Mouse (Mus musculus): ENCODE data around the gene Slc7a5.

GRCm38 (mm10) chr8:121898401-121898931, 9.0 kb downstream of the Slc7a5 start:
- TF ChIP-seq CTCF (IDR thresholded peaks at IDR 0.05; ENCODE audit: control insufficient read depth, insufficient read depth, insufficient replicate concordance, low read depth, low read length) (no peak), POLR2A (IDR thresholded peaks at IDR 0.05; ENCODE audit: control insufficient read depth, low read depth, low read length) (no peak)

Measured in testis, adult 2 months (tissue).